Mouse (Mus musculus): ENCODE results near the gene Prok1.

Prok1 gene

GRCm38 (mm10) chr3:107239607-107240006 is at the start of gene Prok1:
TSS of gene Prok1 (minus strand) at chr3:107239707.
- no peak for DNase-seq (ENCODE audit: low spot score in 2 of 2)

GRCm38 (mm10) chr3:107287346-107287745 is 47.8 kb upstream of the Prok1 start:
- no peak for DNase-seq (ENCODE audit: low spot score in 2 of 2)

GRCm38 (mm10) chr3:107286123-107286522 is 46.6 kb upstream of the Prok1 start:
- DNase-seq (ENCODE audit: low spot score in 2 of 2): no peak

- DNase-seq (ENCODE audit: low spot score in 2 of 2): peak; percentile 83 to 91
These were observed 39.2 kb upstream of the Prok1 start, which contains the start of gene Lamtor5 for GRCm38 (mm10) chr3:107278479-107279269. TSS of gene Lamtor5 (plus strand) at chr3:107278858.

GRCm38 (mm10) chr3:107276626-107277025 is 37.1 kb upstream of the Prok1 start:
- no peak for DNase-seq (ENCODE audit: low spot score in 2 of 2)

GRCm38 (mm10) chr3:107275996-107276395 is 36.5 kb upstream of the Prok1 start:
- no peak for DNase-seq (ENCODE audit: low spot score in 2 of 2)

GRCm38 (mm10) chr3:107275351-107275750 is 35.8 kb upstream of the Prok1 start:
- DNase-seq (ENCODE audit: low spot score in 2 of 2): no peak

GRCm38 (mm10) chr3:107273820-107274219 is 34.3 kb upstream of the Prok1 start:
- DNase-seq (ENCODE audit: low spot score in 2 of 2): peak in 1 of 2 experiments; percentile 33

GRCm38 (mm10) chr3:107272433-107272832 is 32.9 kb upstream of the Prok1 start:
- no peak for DNase-seq (ENCODE audit: low spot score in 2 of 2)

GRCm38 (mm10) chr3:107266814-107267345 is 27.4 kb upstream of the Prok1 start:
- no peak for DNase-seq (ENCODE audit: low spot score in 2 of 2)

- no peak for DNase-seq (ENCODE audit: low spot score in 2 of 2)
These were observed 22.3 kb upstream of the Prok1 start for GRCm38 (mm10) chr3:107261851-107262165.

GRCm38 (mm10) chr3:107260956-107261850 is 21.7 kb upstream of the Prok1 start:
- no peak for DNase-seq (ENCODE audit: low spot score in 2 of 2)

GRCm38 (mm10) chr3:107257924-107258323 is 18.4 kb upstream of the Prok1 start:
- no peak for DNase-seq (ENCODE audit: low spot score in 2 of 2)

GRCm38 (mm10) chr3:107256724-107257123 is 17.2 kb upstream of the Prok1 start:
- DNase-seq (ENCODE audit: low spot score in 2 of 2): no peak

GRCm38 (mm10) chr3:107255992-107256391 is 16.5 kb upstream of the Prok1 start:
- DNase-seq (ENCODE audit: low spot score in 2 of 2): no peak

GRCm38 (mm10) chr3:107253925-107254324 is 14.4 kb upstream of the Prok1 start:
- DNase-seq (ENCODE audit: low spot score in 2 of 2): no peak

- DNase-seq (ENCODE audit: low spot score in 2 of 2): no peak
These were observed 12.5 kb upstream of the Prok1 start for GRCm38 (mm10) chr3:107252035-107252434.

GRCm38 (mm10) chr3:107250320-107250719 is 10.8 kb upstream of the Prok1 start:
- no peak for DNase-seq (ENCODE audit: low spot score in 2 of 2)

GRCm38 (mm10) chr3:107249042-107249441 is 9.5 kb upstream of the Prok1 start:
- no peak for DNase-seq (ENCODE audit: low spot score in 2 of 2)

GRCm38 (mm10) chr3:107246876-107247275 is 7.4 kb upstream of the Prok1 start:
- DNase-seq (ENCODE audit: low spot score in 2 of 2): no peak

- no peak for DNase-seq (ENCODE audit: low spot score in 2 of 2)
These were observed 2.0 kb upstream of the Prok1 start for GRCm38 (mm10) chr3:107241389-107242094.

GRCm38 (mm10) chr3:107238471-107238980 is 981 bp downstream of the Prok1 start:
- no peak for DNase-seq (ENCODE audit: low spot score in 2 of 2)
